Mouse (Mus musculus) hindbrain, embryonic 13.5 days (tissue): ENCODE results near the gene Gm9376. TPM values are rescaled to one million over a fixed set of nuclear protein-coding genes. Genes with fewer than 3 reads are reported as not detected.

Source experiments
- ATAC-seq: fragments of 200-750 bp; cut with Nextera tagmentation; 2 replicates; pipeline ENCODE4 v1.8.0; 2017; ENCODE audit warnings: moderate TSS enrichment; ENCODE audit not compliant: low FRiP score
- H3K27ac ChIP-seq: fragments of 300-500 bp; sonication (generic); 2 replicates; pipeline ENCODE4 v1.5.1; 2015; ENCODE audit warnings: inconsistent platforms, mild to moderate bottlenecking, moderate library complexity
- H3K27me3 ChIP-seq: fragments of 300-500 bp; sonication (generic); 2 replicates; pipeline ENCODE4 v1.6.1; 2015; ENCODE audit warnings: mild to moderate bottlenecking, inconsistent platforms
- H3K36me3 ChIP-seq: fragments of 300-500 bp; sonication (generic); 2 replicates; pipeline ENCODE4 v1.6.1; 2015; ENCODE audit warnings: mild to moderate bottlenecking, inconsistent platforms
- H3K4me1 ChIP-seq: fragments of 300-500 bp; sonication (generic); replicated peaks from 2 replicates; pipeline ENCODE4 v1.6.1; 2015; ENCODE audit warnings: inconsistent platforms
- H3K4me2 ChIP-seq: fragments of 300-500 bp; sonication (generic); 2 replicates; pipeline ENCODE4 v1.6.1; 2015; ENCODE audit warnings: inconsistent platforms, mild to moderate bottlenecking, moderate library complexity
- H3K4me3 ChIP-seq: fragments of 300-500 bp; sonication (generic); 2 replicates; pipeline ENCODE4 v1.5.1; 2015; ENCODE audit warnings: mild to moderate bottlenecking, inconsistent platforms
- H3K9ac ChIP-seq: fragments of 300-500 bp; sonication (generic); 2 replicates; pipeline ENCODE4 v1.6.1; 2015; ENCODE audit warnings: mild to moderate bottlenecking, inconsistent platforms
- H3K9me3 ChIP-seq: fragments of 300-500 bp; sonication (generic); 2 replicates; pipeline ENCODE4 v1.6.1; 2016; ENCODE audit warnings: inconsistent platforms
- WGBS: fragments of 180-500 bp; shearing (Covaris S2); methylation state at CpG from one replicate; pipeline ENCODE4 v1.1.7; 2015; 5-methylcytosine and 5-hydroxymethylcytosine counted together
- polyA plus RNA-seq: library from polyadenylated mRNA; unstranded; fragments of >200 nt; fragmentation: Nextera tagmentation; extraction: Ambion mirVana; gene quantifications from 2 replicates; pipeline ENCODE4 v1.2.1, GENCODE M21; 2015

Gm9376 gene
- not detected in 2 replicates for polyA plus RNA-seq

GRCm38 (mm10) chr14:118266660-118267059, at the start of gene Gm9376:
TSS of gene Gm9376 (plus strand) at chr14:118266960.
- Histone ChIP-seq H3K4me3 (no peak within 1 kb of the TSS), H3K4me1 (no peaks in the 10 kb centered on the region), H3K27me3 (no peaks in the 10 kb centered on the region), H3K9me3 (no peaks in the 10 kb centered on the region), H3K27ac (no peak within 1 kb of the TSS), H3K36me3 (no peaks in the 10 kb centered on the region), H3K9ac (no peak within 1 kb of the TSS), H3K4me2 (no peak within 1 kb of the TSS)
- no peak for ATAC-seq
- 91% methylated on average over 2 of the region's 2 CpGs for WGBS

- H3K27me3 ChIP-seq, result peaks cover 52% of the 10 kb centered on the region
- no peak for ATAC-seq
- no peak overlapping the region for H3K4me2 ChIP-seq
- no peaks in the 10 kb centered on the region for H3K9me3 ChIP-seq
- H3K4me1 ChIP-seq, result peaks cover 9% of the 10 kb centered on the region
- H3K27ac ChIP-seq, result no peak overlapping the region
- H3K4me3 ChIP-seq, result no peak overlapping the region
- WGBS, result 93% methylated on average over 1 of the region's 1 CpGs
- no peak overlapping the region for H3K9ac ChIP-seq
- no peaks in the 10 kb centered on the region for H3K36me3 ChIP-seq
Observed at GRCm38 (mm10) chr14:118220885-118221284, 45.9 kb upstream of the Gm9376 start.

GRCm38 (mm10) chr14:118225061-118225743, 41.6 kb upstream of the Gm9376 start:
- H3K27ac ChIP-seq, result no peak overlapping the region
- peaks cover 38% of the 10 kb centered on the region for H3K4me1 ChIP-seq
- H3K36me3 ChIP-seq, result no peaks in the 10 kb centered on the region
- H3K9ac ChIP-seq, result no peak overlapping the region
- ATAC-seq, result no peak
- 23% methylated on average over 16 of the region's 16 CpGs for WGBS
- H3K4me3 ChIP-seq, result no peak overlapping the region
- H3K4me2 ChIP-seq, result peak overlapping the region; percentile 39
- H3K27me3 ChIP-seq, result peaks cover 88% of the 10 kb centered on the region
- H3K9me3 ChIP-seq, result no peaks in the 10 kb centered on the region

GRCm38 (mm10) chr14:118225911-118226310, 40.8 kb upstream of the Gm9376 start:
- under 1% methylated on average over 21 of the region's 21 CpGs for WGBS
- H3K4me3 ChIP-seq, result peak overlapping the region; percentile 12; the same call in 1 of the 2 replicates

GRCm38 (mm10) chr14:118226471-118227155, 40.1 kb upstream of the Gm9376 start:
- Histone ChIP-seq H3K36me3 (no peaks in the 10 kb centered on the region), H3K9me3 (no peaks in the 10 kb centered on the region), H3K4me3 (no peak overlapping the region), H3K9ac (no peak overlapping the region), H3K4me2 (peak overlapping the region; percentile 39), H3K27ac (no peak overlapping the region), H3K27me3 (peaks cover 91% of the 10 kb centered on the region), H3K4me1 (peaks cover 45% of the 10 kb centered on the region)
- under 1% methylated on average over 21 of the region's 21 CpGs for WGBS
- ATAC-seq, result no peak

More at GRCm38 (mm10) chr14:118225911-118226310, 40.8 kb upstream of the Gm9376 start:
- ATAC-seq, result peak; percentile 34
- Histone ChIP-seq H3K9ac (no peak overlapping the region), H3K9me3 (no peaks in the 10 kb centered on the region), H3K27me3 (peaks cover 88% of the 10 kb centered on the region), H3K27ac (no peak overlapping the region), H3K4me1 (peaks cover 38% of the 10 kb centered on the region), H3K36me3 (no peaks in the 10 kb centered on the region), H3K4me2 (peak overlapping the region; percentile 39)

GRCm38 (mm10) chr14:118232381-118232970, 34.3 kb upstream of the Gm9376 start:
- 0 out of 2 replicates have a peak overlapping the region, but pooled peaks have one; percentile 26 for H3K27ac ChIP-seq
- peaks cover 86% of the 10 kb centered on the region for H3K27me3 ChIP-seq
- H3K4me1 ChIP-seq, result peaks cover 61% of the 10 kb centered on the region
- no peaks in the 10 kb centered on the region for H3K36me3 ChIP-seq
- no peak for ATAC-seq
- peak overlapping the region; percentile 43; the same call in 1 of the 2 replicates for H3K9ac ChIP-seq
- peak overlapping the region; percentile 25 for H3K4me3 ChIP-seq
- no peaks in the 10 kb centered on the region for H3K9me3 ChIP-seq
- H3K4me2 ChIP-seq, result peak overlapping the region; percentile 50
- WGBS, result under 1% methylated on average over 8 of the region's 8 CpGs

GRCm38 (mm10) chr14:118233786-118234540, 32.8 kb upstream of the Gm9376 start:
- Histone ChIP-seq H3K9ac (peak overlapping the region; percentile 82), H3K27me3 (peaks cover 81% of the 10 kb centered on the region), H3K36me3 (no peaks in the 10 kb centered on the region), H3K27ac (peak overlapping the region; percentile 88), H3K4me3 (peak overlapping the region; percentile 56), H3K4me1 (peaks cover 46% of the 10 kb centered on the region), H3K4me2 (peak overlapping the region; percentile 84), H3K9me3 (no peaks in the 10 kb centered on the region)
- ATAC-seq, result no peak
- WGBS, result 1% methylated on average over 26 of the region's 26 CpGs

GRCm38 (mm10) chr14:118234541-118235210, 32.1 kb upstream of the Gm9376 start:
- peak overlapping the region; percentile 82 for H3K9ac ChIP-seq
- H3K36me3 ChIP-seq, result no peaks in the 10 kb centered on the region
- ATAC-seq, result no peak
- H3K4me2 ChIP-seq, result peak overlapping the region; percentile 84
- H3K9me3 ChIP-seq, result no peaks in the 10 kb centered on the region
- H3K27ac ChIP-seq, result peak overlapping the region; percentile 88
- under 1% methylated on average over 55 of the region's 84 CpGs for WGBS
- peaks cover 46% of the 10 kb centered on the region for H3K4me1 ChIP-seq
- H3K27me3 ChIP-seq, result peaks cover 81% of the 10 kb centered on the region
- H3K4me3 ChIP-seq, result peak overlapping the region; percentile 56

- WGBS, result under 1% methylated on average over 62 of the region's 62 CpGs
Observed at GRCm38 (mm10) chr14:118235361-118235972, 31.3 kb upstream of the Gm9376 start.

GRCm38 (mm10) chr14:118235973-118236885, 30.5 kb upstream of the Gm9376 start:
- H3K27ac ChIP-seq, result peak overlapping the region; percentile 88
- peak overlapping the region; percentile 84 for H3K4me2 ChIP-seq
- ATAC-seq, result peak; percentile 58
- H3K9me3 ChIP-seq, result no peaks in the 10 kb centered on the region
- H3K36me3 ChIP-seq, result no peaks in the 10 kb centered on the region
- H3K27me3 ChIP-seq, result peaks cover 84% of the 10 kb centered on the region
- peak overlapping the region; percentile 56 for H3K4me3 ChIP-seq
- H3K4me1 ChIP-seq, result peaks cover 43% of the 10 kb centered on the region
- under 1% methylated on average over 65 of the region's 73 CpGs for WGBS
- H3K9ac ChIP-seq, result peak overlapping the region; percentile 82

More at GRCm38 (mm10) chr14:118235361-118235972, 31.3 kb upstream of the Gm9376 start:
- peak overlapping the region; percentile 88 for H3K27ac ChIP-seq
- peaks cover 46% of the 10 kb centered on the region for H3K4me1 ChIP-seq
- no peak for ATAC-seq
- peak overlapping the region; percentile 82 for H3K9ac ChIP-seq
- H3K4me3 ChIP-seq, result peak overlapping the region; percentile 56
- peaks cover 82% of the 10 kb centered on the region for H3K27me3 ChIP-seq
- H3K4me2 ChIP-seq, result peak overlapping the region; percentile 84
- H3K36me3 ChIP-seq, result no peaks in the 10 kb centered on the region
- H3K9me3 ChIP-seq, result no peaks in the 10 kb centered on the region
